28 mouse cellular contexts compared by ENCODE assay signal in the genomic region with DNA sequence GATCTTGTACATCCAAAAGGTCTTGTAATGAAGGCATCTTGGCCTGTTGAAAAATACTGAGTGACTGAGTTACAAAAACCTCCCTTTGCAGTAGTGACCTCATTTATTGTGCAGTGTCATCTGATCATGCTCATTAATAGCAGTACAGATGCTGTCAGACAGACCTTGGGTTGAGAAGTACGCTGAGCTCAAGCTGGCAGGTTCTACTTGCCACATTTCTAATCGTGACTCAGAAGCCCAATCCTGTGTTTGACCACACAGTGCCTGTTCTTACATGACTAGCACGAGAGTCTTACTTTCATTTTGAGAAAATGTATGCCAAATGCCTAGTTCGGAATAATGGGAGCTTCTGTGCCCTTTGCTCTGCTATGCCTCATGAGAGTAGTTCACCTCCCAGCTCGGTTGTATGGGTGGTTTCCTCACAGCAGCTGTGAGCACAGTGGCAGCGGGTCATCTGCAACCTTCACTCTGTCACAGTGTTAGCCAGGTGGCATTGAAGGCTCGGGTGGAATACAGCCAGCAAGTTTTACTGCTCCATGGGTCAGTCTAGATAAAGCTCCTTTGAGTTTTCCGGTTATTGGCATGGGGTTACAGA. TPM values are rescaled to one million over a fixed set of nuclear protein-coding genes. Genes with fewer than 3 reads are reported as not detected.
DNase-seq lines count a peak whose midpoint lies in the region; ATAC-seq and TF ChIP-seq lines count a peak whose summit lies in the region.
"Had no signal": no experiment of that assay in that cellular context is flagged by ENCODE, and none has a peak within 500 bp of the region (broad histone marks: within the 10 kb centered on the region; RNA-seq: fewer than 3 reads in every experiment).

No protein-coding gene starts in this region.

- POLR2A ChIA-PET in Patski (lab: Charles Lee), result interaction anchor here (0.6 kb wide), 1 partner anchor 1455 kb away, joined by 4 read pairs; no protein-coding TSS in a partner anchor

- H3K27ac ChIP-seq in intestine, postnatal 0 days (ENCODE audit: low read depth, low read length), result peak overlapping the region; percentile 51
- H3K27ac ChIP-seq in intestine, embryonic 16.5 days (ENCODE audit: low read length), result no peak overlapping the region
- H3K27ac ChIP-seq: embryonic facial prominence, embryonic 15.5 days; heart, adult 2 months; hindbrain, embryonic 15.5 days; limb, embryonic 13.5 days; liver, embryonic 15.5 days; midbrain, embryonic 10.5 days; neural tube, embryonic 13.5 days had no signal

- WGBS in intestine, postnatal 0 days, result 74% methylated on average over 8 of the region's 8 CpGs
- WGBS in intestine, embryonic 16.5 days, result 84% methylated on average over 8 of the region's 8 CpGs

- H3K4me2 ChIP-seq in intestine, postnatal 0 days (replicated peaks; ENCODE audit: low read depth), result no peak overlapping the region
- no peak overlapping the region for H3K4me2 ChIP-seq in intestine, embryonic 16.5 days (ENCODE audit: low read depth, low read length)
- H3K4me2 ChIP-seq: embryonic facial prominence, embryonic 15.5 days; hindbrain, embryonic 15.5 days; limb, embryonic 13.5 days; liver, embryonic 15.5 days; neural tube, embryonic 13.5 days had no signal

- no peak for TF ChIP-seq CTCF in intestine, postnatal 0 days (IDR thresholded peaks at IDR 0.05; ENCODE audit: low read depth)
- TF ChIP-seq CTCF in Patski (IDR thresholded peaks at IDR 0.05), result no peak

- H3K27me3 ChIP-seq in intestine, postnatal 0 days (replicated peaks; ENCODE audit: control insufficient read depth, insufficient read depth, low read length), result no peaks in the 10 kb centered on the region
- H3K27me3 ChIP-seq in intestine, embryonic 16.5 days (replicated peaks; ENCODE audit: control insufficient read depth, insufficient read depth, low read length), result no peaks in the 10 kb centered on the region
- H3K27me3 ChIP-seq in Patski, result no peaks in the 10 kb centered on the region
- H3K27me3 ChIP-seq: embryonic facial prominence, embryonic 15.5 days; hindbrain, embryonic 15.5 days; limb, embryonic 13.5 days; liver, embryonic 15.5 days; neural tube, embryonic 13.5 days had no signal

- H3K4me3 ChIP-seq in intestine, postnatal 0 days (ENCODE audit: low read depth, low read length), result no peak overlapping the region
- H3K4me3 ChIP-seq in intestine, embryonic 16.5 days (ENCODE audit: low read length), result no peak overlapping the region
- H3K4me3 ChIP-seq: embryonic facial prominence, embryonic 15.5 days; heart, adult 2 months; hindbrain, embryonic 15.5 days; limb, embryonic 13.5 days; liver, embryonic 15.5 days; midbrain, embryonic 10.5 days; myocyte; neural tube, embryonic 13.5 days had no signal

- peak; percentile 81 for ATAC-seq in intestine, postnatal 0 days
- no peak for ATAC-seq in intestine, embryonic 16.5 days
- peak; percentile 39 for ATAC-seq in Patski
- ATAC-seq: CD4-positive, CD25-positive, alpha-beta regulatory T cell, adult 4 months; forebrain, embryonic 14.5 days; midbrain, embryonic 16.5 days had no signal

- CTCF ChIA-PET in Patski (lab: Charles Lee), result interaction anchor here (1.4 kb wide), 1 partner anchor 11 kb away, joined by 3 read pairs; no protein-coding TSS in a partner anchor

- no peaks in the 10 kb centered on the region for H3K9me3 ChIP-seq in intestine, postnatal 0 days (ENCODE audit: control insufficient read depth)
- H3K9me3 ChIP-seq in intestine, embryonic 16.5 days (ENCODE audit: control insufficient read depth, low read length), result no peaks in the 10 kb centered on the region
- H3K9me3 ChIP-seq: embryonic facial prominence, embryonic 15.5 days; hindbrain, embryonic 15.5 days; limb, embryonic 13.5 days; liver, embryonic 15.5 days; midbrain, embryonic 10.5 days; neural tube, embryonic 13.5 days had no signal

- DNase-seq in 416B (ENCODE audit: low read depth) (peak; percentile 77), Patski (ENCODE audit: low read depth, low spot score) (no peak)
- DNase-seq in brain, adult 2 months (ENCODE audit: low read depth, low spot score), result peak; percentile 28
- DNase-seq in right cerebral cortex, postnatal 25 days, result no peak
- DNase-seq in left cerebral cortex, adult 8-10 months (ENCODE audit: low spot score in 2 of 2), result no peak
- DNase-seq: cerebellum, adult 9-10 months; gastrocnemius, postnatal 25 days; heart, adult 2 months; kidney, adult 9 months; kidney, postnatal 14 days; lung, postnatal 4 days; retina, postnatal 1 day; right cerebral cortex, postnatal 4 days; thymus, postnatal 14 days had no signal

- in situ Hi-C loops in Patski (cut with MboI; ENCODE audit: low pct_unique_long_range_greater_than_20kb), result loop anchor here (25.0 kb wide), 1 partner anchor 1675 kb away; no protein-coding TSS in a partner anchor

- no peaks in the 10 kb centered on the region for H3K4me1 ChIP-seq in intestine, postnatal 0 days (replicated peaks; ENCODE audit: control insufficient read depth, insufficient read depth, low read length)
- 0 out of 2 replicates have a peak, but pooled peaks cover 4% of the 10 kb centered on the region for H3K4me1 ChIP-seq in intestine, embryonic 16.5 days (ENCODE audit: control insufficient read depth, insufficient read depth, low read length)
- H3K4me1 ChIP-seq: embryonic facial prominence, embryonic 15.5 days; hindbrain, embryonic 15.5 days; limb, embryonic 13.5 days; midbrain, embryonic 10.5 days had no signal

- H3K36me3 ChIP-seq in intestine, postnatal 0 days (ENCODE audit: control insufficient read depth, insufficient read depth), result peaks cover 48% of the 10 kb centered on the region
- H3K36me3 ChIP-seq in intestine, embryonic 16.5 days (ENCODE audit: control insufficient read depth, insufficient read depth, low read length), result peaks cover 16% of the 10 kb centered on the region

- no peak overlapping the region for H3K9ac ChIP-seq in intestine, postnatal 0 days (ENCODE audit: low read depth, low read length)
- H3K9ac ChIP-seq in intestine, embryonic 16.5 days (ENCODE audit: low read depth, low read length), result no peak overlapping the region
- H3K9ac ChIP-seq: embryonic facial prominence, embryonic 15.5 days; hindbrain, embryonic 15.5 days; limb, embryonic 13.5 days; liver, embryonic 15.5 days; neural tube, embryonic 13.5 days had no signal

RNA-seq across cellular contexts. Expression of a gene that starts 7.0 kb away (rescaled TPM):
- 18.3 and 21.0 TPM in 2 replicates for polyA plus RNA-seq in intestine, postnatal 0 days (2015; fragmentation: Nextera tagmentation; extraction: Ambion mirVana)
- polyA plus RNA-seq in intestine, embryonic 16.5 days (2015; fragmentation: Nextera tagmentation; extraction: Ambion mirVana), result 17.9 and 22.7 TPM in 2 replicates
- 24.1 TPM for polyA plus RNA-seq in Patski (2021)
- 10 to 100 TPM in 3 of 4 experiments, 1 to 10 TPM in 1; 9.0 to 15.2 (median 11.9) TPM for total RNA-seq in left cerebral cortex, adult 8-10 months (2022)

RNA-seq across cellular contexts. Expression of a gene that starts 7.0 kb away (rescaled TPM):
- 970 and 993 TPM in 2 replicates for polyA plus RNA-seq in intestine, postnatal 0 days (2015; fragmentation: Nextera tagmentation; extraction: Ambion mirVana)
- 986 and 1,011 TPM in 2 replicates for polyA plus RNA-seq in intestine, embryonic 16.5 days (2015; fragmentation: Nextera tagmentation; extraction: Ambion mirVana)
- polyA plus RNA-seq in Patski (2021), result 617 TPM
- 100 to 1,000 TPM; 248 to 267 (median 258) TPM for total RNA-seq in left cerebral cortex, adult 8-10 months (2022)

RNA-seq across cellular contexts. Expression of a gene that starts 39.0 kb away (rescaled TPM):
- polyA plus RNA-seq in intestine, postnatal 0 days (2015; fragmentation: Nextera tagmentation; extraction: Ambion mirVana), result 5.1 and 5.8 TPM in 2 replicates
- 8.9 TPM in 2 replicates for polyA plus RNA-seq in intestine, embryonic 16.5 days (2015; fragmentation: Nextera tagmentation; extraction: Ambion mirVana)
- polyA plus RNA-seq in Patski (2021), result 8.1 TPM
- 10 to 100 TPM; 12.8 to 14.9 (median 13.8) TPM for total RNA-seq in left cerebral cortex, adult 8-10 months (2022)

RNA-seq across cellular contexts. Expression of a gene that starts 43.8 kb away (rescaled TPM):
- polyA plus RNA-seq in intestine, postnatal 0 days (2015; fragmentation: Nextera tagmentation; extraction: Ambion mirVana), result 0.10 and 0.37 TPM in 2 replicates
- 2.5 and 7.6 TPM in 2 replicates for polyA plus RNA-seq in intestine, embryonic 16.5 days (2015; fragmentation: Nextera tagmentation; extraction: Ambion mirVana)
- 0.01 TPM for polyA plus RNA-seq in Patski (2021)
- 1 to 10 TPM; 1.5 to 2.8 (median 2.3) TPM for total RNA-seq in left cerebral cortex, adult 8-10 months (2022)
- total RNA-seq: common myeloid progenitor, adult 5-6 weeks; hematopoietic stem cell, adult 5-6 weeks had no signal
- polyA plus RNA-seq: CD4-positive, CD25-positive, alpha-beta regulatory T cell, adult 4 months had no signal

Comparison
In these comparisons a context has a peak if more than half of its experiments do, and no peak if none do; other contexts are left out.
1. DNase-seq: peak in 416B (single experiment) and brain, adult 2 months (single experiment); none in Patski (single experiment), right cerebral cortex, postnatal 25 days (single experiment) and left cerebral cortex, adult 8-10 months (0 of 2).